Mouse (Mus musculus): ENCODE measurements around the gene Acot7. TPM values are rescaled to one million over a fixed set of nuclear protein-coding genes. Genes with fewer than 3 reads are reported as not detected.
A peak's percentile ranks its signal among the peaks of the same experiment; 100 is the strongest.

Gene Acot7
- polyA plus RNA-seq, 1 experiment: 167 TPM

GRCm38 (mm10) chr4:152204663-152205062 is 26.7 kb downstream of the Acot7 start:
- TF ChIP-seq MYOD1 (IDR thresholded peaks at IDR 0.05; ENCODE audit: control insufficient read depth in 1 of 3, insufficient read length in 2 of 3, low read depth in 2 of 3): peak in 1 of 3 experiments; percentile 7
- no peak for TF ChIP-seq TCF12 (IDR thresholded peaks at IDR 0.05; ENCODE audit: insufficient read depth, poor library complexity, severe bottlenecking)
- TF ChIP-seq E2F4 (IDR thresholded peaks at IDR 0.05; ENCODE audit: insufficient read depth): no peak
- H3K27me3 ChIP-seq (ENCODE audit: control insufficient read depth, insufficient read depth, insufficient read length): no peaks in the 10 kb centered on the region

GRCm38 (mm10) chr4:152206199-152206598 is 28.3 kb downstream of the Acot7 start:
- H3K27me3 ChIP-seq (ENCODE audit: control insufficient read depth, insufficient read depth, insufficient read length): no peaks in the 10 kb centered on the region
- H3ac ChIP-seq (ENCODE audit: control insufficient read depth, insufficient read length): no peak overlapping the region
- peak overlapping the region; percentile 63 for H3K4me2 ChIP-seq (ENCODE audit: low read depth)
- peaks cover 6% of the 10 kb centered on the region for H3K36me3 ChIP-seq (ENCODE audit: control insufficient read depth, insufficient read depth)
- TF ChIP-seq MYOD1 (IDR thresholded peaks at IDR 0.05; ENCODE audit: control insufficient read depth in 1 of 3, insufficient read length in 2 of 3, low read depth in 2 of 3): peak; percentile 95 to 99 (median 98)
- no peak for TF ChIP-seq POLR2A (IDR thresholded peaks at IDR 0.05; ENCODE audit: insufficient read length, low read depth)
- TF ChIP-seq TCF3 (IDR thresholded peaks at IDR 0.05; ENCODE audit: insufficient read length, low read depth): peak; percentile 63
- no peak for TF ChIP-seq MAX (IDR thresholded peaks at IDR 0.05; ENCODE audit: low read depth)
- peak; percentile 72 to 97 (median 79) for TF ChIP-seq MYOG (IDR thresholded peaks at IDR 0.05; ENCODE audit: control insufficient read depth in 1 of 3, insufficient read depth in 1 of 3, insufficient read length in 2 of 3, low read depth in 2 of 3)
- no peak for TF ChIP-seq E2F4 (IDR thresholded peaks at IDR 0.05; ENCODE audit: insufficient read depth)
- TF ChIP-seq POLR2AphosphoS2 (IDR thresholded peaks at IDR 0.05; ENCODE audit: insufficient read length, low read depth): no peak
- TF ChIP-seq SRF (IDR thresholded peaks at IDR 0.05; ENCODE audit: control insufficient read depth, insufficient read length, low read depth): no peak
- no peak for TF ChIP-seq REST (IDR thresholded peaks at IDR 0.05; ENCODE audit: insufficient read depth, insufficient read length)
- TF ChIP-seq TCF12 (IDR thresholded peaks at IDR 0.05; ENCODE audit: insufficient read depth, poor library complexity, severe bottlenecking): peak; percentile 68
- TF ChIP-seq USF1 (IDR thresholded peaks at IDR 0.05; ENCODE audit: low read depth): no peak
- no peak for TF ChIP-seq CEBPB (IDR thresholded peaks at IDR 0.05; ENCODE audit: insufficient read depth, poor library complexity, severe bottlenecking)
- H3K4me3 ChIP-seq: no peak overlapping the region
- H3K79me2 ChIP-seq (ENCODE audit: control insufficient read depth, insufficient read depth): peaks cover 64% of the 10 kb centered on the region

More at GRCm38 (mm10) chr4:152204663-152205062, 26.7 kb downstream of the Acot7 start:
- no peak overlapping the region for H3K4me3 ChIP-seq
- peaks cover 6% of the 10 kb centered on the region for H3K36me3 ChIP-seq (ENCODE audit: control insufficient read depth, insufficient read depth)
- H3ac ChIP-seq (ENCODE audit: control insufficient read depth, insufficient read length): no peak overlapping the region
- peaks cover 69% of the 10 kb centered on the region for H3K79me2 ChIP-seq (ENCODE audit: control insufficient read depth, insufficient read depth)
- no peak overlapping the region for H3K4me2 ChIP-seq (ENCODE audit: low read depth)

- Histone ChIP-seq H3ac (ENCODE audit: control insufficient read depth, insufficient read length) (no peak overlapping the region), H3K4me2 (ENCODE audit: low read depth) (no peak overlapping the region), H3K4me3 (no peak overlapping the region), H3K36me3 (ENCODE audit: control insufficient read depth, insufficient read depth) (peaks cover 6% of the 10 kb centered on the region), H3K27me3 (ENCODE audit: control insufficient read depth, insufficient read depth, insufficient read length) (no peaks in the 10 kb centered on the region), H3K79me2 (ENCODE audit: control insufficient read depth, insufficient read depth) (peaks cover 43% of the 10 kb centered on the region)
- TF ChIP-seq MYOD1 (IDR thresholded peaks at IDR 0.05; ENCODE audit: control insufficient read depth in 1 of 3, insufficient read length in 2 of 3, low read depth in 2 of 3): no peak
- no peak for TF ChIP-seq E2F4 (IDR thresholded peaks at IDR 0.05; ENCODE audit: insufficient read depth)
- no peak for TF ChIP-seq CEBPB (IDR thresholded peaks at IDR 0.05; ENCODE audit: insufficient read depth, poor library complexity, severe bottlenecking)
- TF ChIP-seq MAX (IDR thresholded peaks at IDR 0.05; ENCODE audit: low read depth): no peak
- no peak for TF ChIP-seq POLR2A (IDR thresholded peaks at IDR 0.05; ENCODE audit: insufficient read length, low read depth)
- no peak for TF ChIP-seq REST (IDR thresholded peaks at IDR 0.05; ENCODE audit: insufficient read depth, insufficient read length)
- TF ChIP-seq POLR2AphosphoS2 (IDR thresholded peaks at IDR 0.05; ENCODE audit: insufficient read length, low read depth): no peak
Observed at GRCm38 (mm10) chr4:152209623-152210022, 31.7 kb downstream of the Acot7 start.

GRCm38 (mm10) chr4:152212091-152212505 is 34.2 kb downstream of the Acot7 start:
- Histone ChIP-seq H3K27me3 (ENCODE audit: control insufficient read depth, insufficient read depth, insufficient read length) (no peaks in the 10 kb centered on the region), H3K79me2 (ENCODE audit: control insufficient read depth, insufficient read depth) (peaks cover 25% of the 10 kb centered on the region), H3K36me3 (ENCODE audit: control insufficient read depth, insufficient read depth) (peaks cover 6% of the 10 kb centered on the region), H3K4me3 (no peak overlapping the region), H3ac (ENCODE audit: control insufficient read depth, insufficient read length) (no peak overlapping the region), H3K4me2 (ENCODE audit: low read depth) (no peak overlapping the region)
- TF ChIP-seq POLR2AphosphoS2 (IDR thresholded peaks at IDR 0.05; ENCODE audit: insufficient read length, low read depth): no peak
- no peak for TF ChIP-seq MYOG (IDR thresholded peaks at IDR 0.05; ENCODE audit: control insufficient read depth in 1 of 3, insufficient read depth in 1 of 3, insufficient read length in 2 of 3, low read depth in 2 of 3)
- no peak for TF ChIP-seq POLR2A (IDR thresholded peaks at IDR 0.05; ENCODE audit: insufficient read length, low read depth)
- no peak for TF ChIP-seq MYOD1 (IDR thresholded peaks at IDR 0.05; ENCODE audit: control insufficient read depth in 1 of 3, insufficient read length in 2 of 3, low read depth in 2 of 3)
- TF ChIP-seq E2F4 (IDR thresholded peaks at IDR 0.05; ENCODE audit: insufficient read depth): no peak
- TF ChIP-seq REST (IDR thresholded peaks at IDR 0.05; ENCODE audit: insufficient read depth, insufficient read length): no peak
- TF ChIP-seq USF1 (IDR thresholded peaks at IDR 0.05; ENCODE audit: low read depth): no peak
- no peak for TF ChIP-seq CEBPB (IDR thresholded peaks at IDR 0.05; ENCODE audit: insufficient read depth, poor library complexity, severe bottlenecking)
- TF ChIP-seq TCF3 (IDR thresholded peaks at IDR 0.05; ENCODE audit: insufficient read length, low read depth): no peak
- TF ChIP-seq MAX (IDR thresholded peaks at IDR 0.05; ENCODE audit: low read depth): no peak
- no peak for TF ChIP-seq SRF (IDR thresholded peaks at IDR 0.05; ENCODE audit: control insufficient read depth, insufficient read length, low read depth)
- no peak for TF ChIP-seq TCF12 (IDR thresholded peaks at IDR 0.05; ENCODE audit: insufficient read depth, poor library complexity, severe bottlenecking)

- H3K79me2 ChIP-seq (ENCODE audit: control insufficient read depth, insufficient read depth): peaks cover 20% of the 10 kb centered on the region
- no peak overlapping the region for H3ac ChIP-seq (ENCODE audit: control insufficient read depth, insufficient read length)
- H3K27me3 ChIP-seq (ENCODE audit: control insufficient read depth, insufficient read depth, insufficient read length): no peaks in the 10 kb centered on the region
- no peak overlapping the region for H3K4me3 ChIP-seq
- TF ChIP-seq POLR2A (IDR thresholded peaks at IDR 0.05; ENCODE audit: insufficient read length, low read depth) (no peak), CEBPB (IDR thresholded peaks at IDR 0.05; ENCODE audit: insufficient read depth, poor library complexity, severe bottlenecking) (no peak), USF1 (IDR thresholded peaks at IDR 0.05; ENCODE audit: low read depth) (no peak), MAX (IDR thresholded peaks at IDR 0.05; ENCODE audit: low read depth) (no peak), TCF3 (IDR thresholded peaks at IDR 0.05; ENCODE audit: insufficient read length, low read depth) (no peak), POLR2AphosphoS2 (IDR thresholded peaks at IDR 0.05; ENCODE audit: insufficient read length, low read depth) (no peak), SRF (IDR thresholded peaks at IDR 0.05; ENCODE audit: control insufficient read depth, insufficient read length, low read depth) (no peak), E2F4 (IDR thresholded peaks at IDR 0.05; ENCODE audit: insufficient read depth) (no peak), REST (IDR thresholded peaks at IDR 0.05; ENCODE audit: insufficient read depth, insufficient read length) (no peak), MYOD1 (IDR thresholded peaks at IDR 0.05; ENCODE audit: control insufficient read depth in 1 of 3, insufficient read length in 2 of 3, low read depth in 2 of 3) (no peak), MYOG (IDR thresholded peaks at IDR 0.05; ENCODE audit: control insufficient read depth in 1 of 3, insufficient read depth in 1 of 3, insufficient read length in 2 of 3, low read depth in 2 of 3) (no peak)
- H3K36me3 ChIP-seq (ENCODE audit: control insufficient read depth, insufficient read depth): peaks cover 9% of the 10 kb centered on the region
- H3K4me2 ChIP-seq (ENCODE audit: low read depth): no peak overlapping the region
Observed at GRCm38 (mm10) chr4:152212531-152212930, 34.6 kb downstream of the Acot7 start.

Data from myocyte (in vitro differentiated cells).